Mouse (Mus musculus) embryo, embryonic 10.5 days (tissue): ENCODE measurements around the gene Cmtm8.

Source experiments
- DNase-seq: peaks from one replicate; pipeline ENCODE4 v3.0.0-alpha.2; 2015; ENCODE audit warnings: low spot score

Gene Cmtm8

DNA sequence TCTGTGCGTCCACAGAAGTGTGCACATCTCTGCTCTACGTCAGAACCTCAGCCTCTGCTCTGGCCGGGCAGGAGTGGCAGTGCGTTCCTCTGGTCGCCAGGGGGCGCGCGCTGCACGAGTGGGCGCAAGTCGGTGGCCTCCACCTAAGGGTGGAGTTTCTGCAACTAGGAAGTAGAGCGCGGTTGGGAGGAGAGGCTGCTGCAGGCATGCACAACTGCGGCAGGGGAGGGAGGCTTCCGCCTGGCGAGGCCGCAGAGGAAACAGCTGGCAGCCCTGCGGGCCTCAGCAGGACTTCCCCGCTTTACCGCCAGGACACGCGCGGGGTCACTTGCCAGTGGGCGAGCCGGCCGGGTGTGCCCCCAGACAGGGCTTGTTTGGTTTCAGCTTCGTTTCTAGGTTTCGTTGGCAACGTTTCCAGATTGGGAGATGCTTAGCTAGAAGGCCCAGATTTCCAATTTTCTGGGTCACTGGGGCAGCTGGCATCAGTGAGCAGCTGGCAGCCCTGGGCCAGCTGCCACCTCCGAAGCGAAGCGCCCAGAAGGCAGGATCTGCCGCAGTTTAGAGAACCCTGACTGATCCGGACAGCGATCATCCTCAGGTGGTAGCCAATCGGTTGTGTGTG, 91.0 kb downstream of the Cmtm8 start:
- DNase-seq, result peak; percentile 89

GRCm38 (mm10) chr9:114752311-114752710, 91.6 kb downstream of the Cmtm8 start:
- DNase-seq, result no peak

DNA sequence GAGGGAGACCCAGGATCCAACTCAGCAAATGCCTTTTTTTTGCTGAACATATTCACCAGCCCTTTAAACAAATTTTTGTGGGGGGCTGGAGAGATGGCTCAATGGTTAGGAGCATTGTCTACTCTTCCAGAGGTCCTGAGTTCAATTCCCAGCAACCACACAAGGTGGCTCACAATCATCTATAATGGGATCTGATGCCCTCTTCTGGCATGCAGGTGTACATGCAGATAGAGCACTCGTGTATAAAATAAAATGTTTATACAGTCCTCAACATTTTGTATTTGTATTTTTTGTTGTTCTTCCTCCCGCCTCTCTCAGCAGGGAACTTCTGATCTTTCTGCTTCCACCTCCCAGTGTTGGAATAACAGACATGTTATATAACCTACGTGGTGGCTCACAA, 92.4 kb downstream of the Cmtm8 start:
- no peak for DNase-seq

DNA sequence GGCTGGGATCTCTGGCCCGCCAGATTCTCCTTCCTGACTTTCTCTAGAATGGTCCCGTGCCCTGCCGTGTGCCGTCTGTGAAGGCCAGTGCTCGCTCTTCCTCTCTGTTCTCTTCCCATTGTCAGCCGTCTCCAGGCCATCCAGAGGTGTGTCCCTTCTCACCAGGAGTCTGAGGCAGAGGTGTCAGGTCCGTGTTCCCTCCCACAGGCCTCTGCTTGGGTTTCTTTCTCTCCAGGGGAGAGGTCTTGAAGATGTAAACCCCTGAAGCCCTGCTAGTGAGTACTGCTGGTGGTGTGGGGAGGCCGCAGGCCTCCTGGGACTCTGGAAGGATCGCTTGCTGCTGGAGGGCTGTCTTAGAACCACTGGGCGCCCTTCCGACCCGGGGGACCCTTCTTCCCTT, 96.5 kb downstream of the Cmtm8 start:
- no peak for DNase-seq

DNA sequence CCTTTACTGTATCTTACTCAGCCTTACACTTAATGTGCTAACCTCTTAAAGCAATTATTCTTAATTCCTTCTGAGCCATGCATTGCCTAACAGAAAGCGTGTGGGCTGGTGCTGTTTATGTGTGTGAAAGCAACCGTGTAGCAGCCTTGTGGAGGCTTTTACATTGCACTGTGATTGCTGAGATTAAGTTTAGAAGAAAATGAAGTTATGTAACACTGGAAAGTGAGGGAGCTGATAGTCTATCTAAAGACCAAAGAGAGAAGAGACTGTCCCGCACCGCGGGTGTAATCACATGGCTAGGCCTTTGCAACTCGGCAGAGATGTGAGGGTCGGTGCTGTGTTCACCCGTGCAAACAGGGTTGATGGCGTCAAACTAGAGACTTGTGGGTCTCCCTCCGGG, 96.9 kb downstream of the Cmtm8 start:
- DNase-seq, result no peak

- DNase-seq, result no peak
These were observed 98.3 kb downstream of the Cmtm8 start for GRCm38 (mm10) chr9:114745654-114746053.

DNA sequence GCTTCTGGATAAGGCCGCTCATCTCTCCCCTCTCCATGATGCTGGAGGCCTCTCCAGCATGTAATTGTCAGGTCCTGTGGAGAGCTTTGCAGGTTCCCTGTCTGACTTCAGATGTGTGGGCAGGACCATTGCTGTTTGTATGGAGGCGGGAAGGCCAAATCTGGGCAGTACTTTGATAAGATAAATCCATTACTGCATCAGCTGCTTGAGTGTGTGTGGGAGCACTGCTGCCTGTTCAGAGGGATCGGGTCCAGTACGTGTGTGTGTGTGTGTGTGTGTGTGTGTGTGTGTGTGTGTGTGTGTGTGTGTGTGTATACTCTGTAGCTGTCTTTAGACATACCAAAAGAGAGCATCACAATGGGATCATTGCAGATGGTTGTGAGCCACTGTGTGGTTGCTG, 98.8 kb downstream of the Cmtm8 start:
- no peak for DNase-seq

- DNase-seq, result no peak
These were observed 101.2 kb downstream of the Cmtm8 start for GRCm38 (mm10) chr9:114742731-114743130.

DNA sequence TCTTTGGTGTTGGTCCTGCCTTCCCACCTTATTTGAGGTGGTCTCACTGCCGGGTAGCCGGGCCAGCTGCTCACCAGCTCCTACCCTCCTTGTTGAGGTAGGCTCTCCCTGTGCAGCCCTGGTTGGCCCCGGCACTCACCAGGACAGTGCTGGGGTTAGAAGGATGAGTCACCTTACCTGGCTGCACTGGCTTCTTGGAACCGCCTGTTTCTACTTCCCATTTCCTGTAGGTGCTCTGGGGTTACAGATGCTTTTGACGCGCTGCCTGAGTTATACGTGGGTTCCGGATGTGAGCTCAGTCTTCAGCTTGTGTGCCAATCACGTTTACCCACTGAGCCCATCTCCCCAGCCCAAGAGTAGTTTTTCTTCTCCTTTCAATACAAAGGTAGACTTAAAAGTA, 103.6 kb downstream of the Cmtm8 start:
- DNase-seq, result no peak
